Mouse (Mus musculus): ENCODE results near the gene Ano10. TPM values are rescaled to one million over a fixed set of nuclear protein-coding genes. Genes with fewer than 3 reads are reported as not detected.

Gene Ano10
- polyA plus RNA-seq, 1 experiment = 80.3 TPM

DNA sequence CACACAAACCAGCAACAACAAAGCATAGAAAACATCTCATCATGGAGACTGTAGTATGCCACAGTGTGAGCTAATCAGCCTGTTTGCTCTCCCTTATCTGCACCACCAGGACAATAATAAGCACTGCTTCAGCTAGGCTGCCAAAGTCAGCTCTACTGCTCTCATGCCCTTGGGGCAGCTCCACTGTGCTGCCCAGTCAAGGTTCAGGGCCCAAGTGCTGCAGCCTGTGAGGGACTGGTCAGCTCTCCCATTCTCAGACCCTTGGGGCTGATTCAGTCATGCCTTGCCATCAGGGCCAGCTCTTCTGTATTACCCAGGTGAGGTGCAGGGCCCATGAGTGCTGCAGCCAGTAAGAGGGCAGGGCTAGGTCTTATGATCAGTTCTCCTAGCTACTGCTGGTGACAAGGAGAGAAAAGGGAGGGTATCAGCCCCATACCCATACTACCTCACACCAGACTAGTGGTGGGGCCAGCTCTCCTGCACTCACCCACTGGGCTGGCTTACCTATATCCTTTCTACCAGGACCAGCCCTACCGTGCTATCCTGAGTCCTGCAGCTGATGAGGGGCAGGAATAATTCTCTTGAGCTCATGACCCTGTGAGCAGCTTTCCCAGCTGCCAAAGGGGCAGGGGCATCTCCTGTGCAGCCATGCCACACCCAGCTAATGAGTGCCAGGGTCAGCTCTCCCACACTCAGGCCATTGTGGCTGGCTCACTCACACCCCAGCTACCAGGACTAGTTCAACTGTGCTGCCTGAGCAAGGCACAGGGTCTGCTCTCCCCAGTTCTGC lies 158.9 kb downstream of the Ano10 start:
- peak overlapping the region; percentile 85 for H3K27ac ChIP-seq (ENCODE audit: insufficient read depth, low read depth, low read length)
- WGBS = 31% methylated on average over 1 of the region's 1 CpGs
- TF ChIP-seq POLR2A (IDR thresholded peaks at IDR 0.05; ENCODE audit: low read depth, low read length) (no peak), CTCF (IDR thresholded peaks at IDR 0.05; ENCODE audit: extremely low read depth, insufficient read length, insufficient replicate concordance, low read depth, low read length) (no peak)
- H3K27me3 ChIP-seq (ENCODE audit: control insufficient read depth, insufficient read depth, low read length) = no peaks in the 10 kb centered on the region
- peaks cover 12% of the 10 kb centered on the region for H3K36me3 ChIP-seq (ENCODE audit: control insufficient read depth, insufficient read depth, low read length)
- H3K4me3 ChIP-seq (ENCODE audit: low read depth, low read length) = no peak overlapping the region
- peaks cover 38% of the 10 kb centered on the region for H3K4me1 ChIP-seq (ENCODE audit: control insufficient read depth, insufficient read depth, insufficient read length, low read length)

DNA sequence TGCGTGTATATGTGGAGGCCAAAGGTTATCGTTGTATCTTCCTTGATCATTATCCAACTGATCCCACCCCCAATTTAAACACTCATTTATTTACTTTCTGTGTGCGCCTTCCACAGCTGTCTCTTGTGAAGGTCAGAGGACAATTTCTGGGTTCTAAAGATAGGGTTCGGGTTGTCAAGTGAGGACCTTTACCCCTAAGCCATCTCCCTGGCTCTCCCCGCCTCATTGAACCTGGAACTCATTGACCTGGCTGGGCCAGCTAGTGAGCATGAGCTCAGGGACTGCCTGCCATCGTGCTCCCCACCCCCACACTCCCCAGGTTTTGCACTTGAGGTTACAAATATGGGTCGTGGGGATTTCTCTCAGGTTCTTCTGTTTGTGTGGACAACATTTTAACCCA lies 162.1 kb downstream of the Ano10 start:
- TF ChIP-seq CTCF (IDR thresholded peaks at IDR 0.05; ENCODE audit: extremely low read depth, insufficient read length, insufficient replicate concordance, low read depth, low read length) (no peak), POLR2A (IDR thresholded peaks at IDR 0.05; ENCODE audit: low read depth, low read length) (no peak)
- 27% methylated on average over 7 of the region's 7 CpGs for WGBS

DNA sequence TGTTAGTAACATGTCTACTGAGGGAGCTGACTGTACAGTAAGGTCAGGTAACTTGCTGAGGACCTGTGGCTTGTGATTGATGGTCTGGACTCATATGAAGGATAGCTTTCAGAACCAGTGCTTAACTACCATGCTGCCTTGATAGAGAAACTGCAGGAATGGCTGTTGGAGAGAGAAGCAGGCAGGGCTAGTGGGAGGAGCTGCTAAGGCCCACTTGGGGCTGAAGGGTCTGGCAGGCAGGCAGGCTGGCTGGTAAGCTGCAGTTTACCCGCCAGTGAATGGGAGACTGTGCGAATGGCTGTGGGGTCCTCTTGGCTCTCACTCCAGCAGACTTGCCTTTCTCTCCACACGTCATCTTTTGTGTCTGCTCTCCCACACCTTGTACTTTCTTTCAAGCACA lies 163.6 kb downstream of the Ano10 start:
- H3K36me3 ChIP-seq (ENCODE audit: control insufficient read depth, insufficient read depth, low read length) = peaks cover 6% of the 10 kb centered on the region
- H3K27me3 ChIP-seq (ENCODE audit: control insufficient read depth, insufficient read depth, low read length) = no peaks in the 10 kb centered on the region
- TF ChIP-seq POLR2A (IDR thresholded peaks at IDR 0.05; ENCODE audit: low read depth, low read length) = no peak
- no peak for TF ChIP-seq CTCF (IDR thresholded peaks at IDR 0.05; ENCODE audit: extremely low read depth, insufficient read length, insufficient replicate concordance, low read depth, low read length)
- peaks cover 32% of the 10 kb centered on the region for H3K4me1 ChIP-seq (ENCODE audit: control insufficient read depth, insufficient read depth, insufficient read length, low read length)
- WGBS = 59% methylated on average over 3 of the region's 3 CpGs
- no peak overlapping the region for H3K4me3 ChIP-seq (ENCODE audit: low read depth, low read length)
- H3K27ac ChIP-seq (ENCODE audit: insufficient read depth, low read depth, low read length) = peak overlapping the region; percentile 41

More for the DNA sequence above, 162.1 kb downstream of the Ano10 start:
- Histone ChIP-seq H3K27me3 (ENCODE audit: control insufficient read depth, insufficient read depth, low read length) (no peaks in the 10 kb centered on the region), H3K4me3 (ENCODE audit: low read depth, low read length) (no peak overlapping the region), H3K27ac (ENCODE audit: insufficient read depth, low read depth, low read length) (no peak overlapping the region), H3K4me1 (ENCODE audit: control insufficient read depth, insufficient read depth, insufficient read length, low read length) (peaks cover 32% of the 10 kb centered on the region), H3K36me3 (ENCODE audit: control insufficient read depth, insufficient read depth, low read length) (peaks cover 9% of the 10 kb centered on the region)

DNA sequence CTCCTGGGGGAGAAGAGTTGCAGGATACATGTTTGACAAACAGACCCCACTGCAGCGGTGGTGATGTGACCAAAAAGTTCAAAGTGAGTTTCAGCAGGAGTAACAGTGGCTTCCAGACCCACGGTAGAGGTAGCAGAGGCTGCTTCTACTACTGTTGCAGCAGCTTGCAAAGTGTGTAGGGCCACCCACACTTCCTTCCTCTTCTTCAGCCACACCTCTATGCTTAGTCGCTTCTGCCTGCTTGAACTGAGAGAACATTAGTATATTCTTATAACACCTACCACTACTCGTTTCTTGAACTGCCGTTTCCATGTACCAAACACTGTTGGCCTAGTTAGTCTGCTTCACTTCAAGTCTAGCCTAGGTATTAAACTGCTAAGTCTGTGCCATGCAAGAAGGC lies 165.5 kb downstream of the Ano10 start:
- TF ChIP-seq POLR2A (IDR thresholded peaks at IDR 0.05; ENCODE audit: low read depth, low read length) (no peak), CTCF (IDR thresholded peaks at IDR 0.05; ENCODE audit: extremely low read depth, insufficient read length, insufficient replicate concordance, low read depth, low read length) (no peak)
- Histone ChIP-seq H3K36me3 (ENCODE audit: control insufficient read depth, insufficient read depth, low read length) (peaks cover 3% of the 10 kb centered on the region), H3K4me1 (ENCODE audit: control insufficient read depth, insufficient read depth, insufficient read length, low read length) (peaks cover 26% of the 10 kb centered on the region), H3K27me3 (ENCODE audit: control insufficient read depth, insufficient read depth, low read length) (no peaks in the 10 kb centered on the region), H3K4me3 (ENCODE audit: low read depth, low read length) (no peak overlapping the region), H3K27ac (ENCODE audit: insufficient read depth, low read depth, low read length) (peak overlapping the region; percentile 23; the same call in 1 of the 2 replicates)
- WGBS = 51% methylated on average over 5 of the region's 5 CpGs

DNA sequence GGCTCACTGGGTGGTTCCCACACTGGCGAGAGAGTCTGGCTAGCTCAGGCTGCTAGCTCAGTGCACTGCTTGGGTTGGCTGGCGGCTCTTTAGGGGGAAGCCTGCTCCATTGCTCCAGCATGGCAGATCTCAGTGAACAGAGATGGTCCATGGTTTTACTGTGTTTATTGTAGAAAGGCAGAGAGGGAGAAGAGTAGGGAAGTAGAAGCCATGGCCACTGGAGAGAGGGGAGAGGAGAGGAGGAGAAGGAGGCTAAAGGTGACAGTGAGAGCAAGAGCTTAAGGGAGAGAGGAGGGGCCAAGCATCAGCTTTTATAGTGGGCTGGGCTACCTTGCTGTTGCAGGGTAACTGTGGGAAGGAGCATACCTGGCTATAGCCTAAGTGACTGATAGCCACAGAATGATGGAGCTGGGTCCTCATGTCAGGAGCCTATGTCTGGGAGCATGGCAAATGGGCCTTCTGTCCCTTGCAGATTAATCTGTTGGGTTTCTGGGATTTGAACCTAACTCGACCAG lies 166.9 kb downstream of the Ano10 start:
- H3K4me3 ChIP-seq (ENCODE audit: low read depth, low read length) = no peak overlapping the region
- H3K4me1 ChIP-seq (ENCODE audit: control insufficient read depth, insufficient read depth, insufficient read length, low read length) = peaks cover 26% of the 10 kb centered on the region
- no peak overlapping the region for H3K27ac ChIP-seq (ENCODE audit: insufficient read depth, low read depth, low read length)
- no peak for TF ChIP-seq POLR2A (IDR thresholded peaks at IDR 0.05; ENCODE audit: low read depth, low read length)
- no peak for TF ChIP-seq CTCF (IDR thresholded peaks at IDR 0.05; ENCODE audit: extremely low read depth, insufficient read length, insufficient replicate concordance, low read depth, low read length)
- H3K27me3 ChIP-seq (ENCODE audit: control insufficient read depth, insufficient read depth, low read length) = no peaks in the 10 kb centered on the region
- no peaks in the 10 kb centered on the region for H3K36me3 ChIP-seq (ENCODE audit: control insufficient read depth, insufficient read depth, low read length)
- 67% methylated on average over 3 of the region's 3 CpGs for WGBS

DNA sequence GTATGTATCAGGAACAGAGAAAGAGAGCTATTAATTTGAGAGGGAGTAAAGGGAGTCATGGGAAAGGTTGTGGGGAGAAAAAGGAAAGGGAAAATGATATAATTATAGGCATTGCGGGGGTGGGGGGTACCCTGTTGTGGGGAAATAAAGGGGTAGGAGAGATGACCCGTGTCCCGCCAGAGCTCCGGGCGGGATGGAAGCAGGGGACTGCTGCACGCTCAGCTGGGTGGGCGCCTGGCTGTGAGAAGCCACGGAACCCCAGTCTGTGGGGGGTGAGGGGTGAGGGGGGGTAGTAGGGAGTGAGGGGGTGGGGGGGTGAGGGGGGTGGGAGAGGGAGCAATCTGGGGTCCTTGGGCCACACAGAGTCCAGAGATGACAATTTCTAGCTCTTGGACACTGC lies 167.4 kb downstream of the Ano10 start:
- TF ChIP-seq POLR2A (IDR thresholded peaks at IDR 0.05; ENCODE audit: low read depth, low read length) = no peak
- no peak for TF ChIP-seq CTCF (IDR thresholded peaks at IDR 0.05; ENCODE audit: extremely low read depth, insufficient read length, insufficient replicate concordance, low read depth, low read length)
- H3K4me3 ChIP-seq (ENCODE audit: low read depth, low read length) = no peak overlapping the region
- H3K4me1 ChIP-seq (ENCODE audit: control insufficient read depth, insufficient read depth, insufficient read length, low read length) = peaks cover 24% of the 10 kb centered on the region
- H3K27ac ChIP-seq (ENCODE audit: insufficient read depth, low read depth, low read length) = no peak overlapping the region
- H3K27me3 ChIP-seq (ENCODE audit: control insufficient read depth, insufficient read depth, low read length) = no peaks in the 10 kb centered on the region
- H3K36me3 ChIP-seq (ENCODE audit: control insufficient read depth, insufficient read depth, low read length) = no peaks in the 10 kb centered on the region
- 71% methylated on average over 8 of the region's 8 CpGs for WGBS

Other genes starting within 250 kb of the Ano10 start
- gene Snrk, start 177.2 kb downstream of the Ano10 start, polyA plus RNA-seq (2012; rRNA removed) = 15.2 and 52.6 TPM in 2 replicates
- gene Abhd5, start 57.2 kb upstream of the Ano10 start, polyA plus RNA-seq (2012; rRNA removed) = 7.2 and 9.2 TPM in 2 replicates

Data from small intestine, adult 2 months (tissue).